Mouse (Mus musculus) testis, adult 2 months (tissue): Measurements from ENCODE around the gene Dmc1. TPM values are rescaled to one million over a fixed set of nuclear protein-coding genes. Genes with fewer than 3 reads are reported as not detected.

Experiments
- H3K27ac ChIP-seq: fragments of 200-500 bp; 2 replicates; pipeline ENCODE4 v1.5.1; 2012; ENCODE audit warnings: low read depth, low read length; ENCODE audit not compliant: control insufficient read depth, insufficient read depth
- H3K27me3 ChIP-seq: fragments of 200-500 bp; 2 replicates; pipeline ENCODE4 v1.6.1; 2012; ENCODE audit warnings: mild to moderate bottlenecking, low read length, moderate library complexity; ENCODE audit not compliant: control insufficient read depth, insufficient read depth
- H3K36me3 ChIP-seq: fragments of 200-500 bp; 2 replicates; pipeline ENCODE4 v1.6.1; 2012; ENCODE audit warnings: mild to moderate bottlenecking, low read length; ENCODE audit not compliant: control insufficient read depth, insufficient read depth
- H3K4me1 ChIP-seq: fragments of 200-500 bp; 2 replicates; pipeline ENCODE4 v1.6.1; 2012; ENCODE audit warnings: low read length; ENCODE audit not compliant: control insufficient read depth, insufficient read depth
- H3K4me3 ChIP-seq: fragments of 200-500 bp; 2 replicates; pipeline ENCODE4 v1.5.1; 2012; ENCODE audit warnings: low read depth, mild to moderate bottlenecking, low read length, moderate library complexity, mixed read lengths; ENCODE audit not compliant: control insufficient read depth
- CTCF ChIP-seq: fragments of 200-500 bp; IDR thresholded peaks from 2 replicates; pipeline ENCODE4 v1.5.1; 2012; ENCODE audit warnings: low read depth, mild to moderate bottlenecking, inconsistent platforms, low read length, moderate library complexity; ENCODE audit not compliant: control insufficient read depth, insufficient read depth, insufficient replicate concordance
- POLR2A ChIP-seq: fragments of 200-500 bp; IDR thresholded peaks from 2 replicates; pipeline ENCODE4 v1.6.1; 2012; ENCODE audit warnings: low read depth, mild to moderate bottlenecking, inconsistent platforms, low read length, moderate library complexity; ENCODE audit not compliant: control insufficient read depth
- polyA plus RNA-seq: library from polyadenylated mRNA; depleted of rRNA; stranded (reverse); fragments of >200 nt; gene quantifications from 2 replicates; pipeline ENCODE4 v1.2.3, GENCODE M21; 2012

Gene Dmc1
- polyA plus RNA-seq, 1 experiment, result 8.6 TPM

- Histone ChIP-seq H3K36me3 (peaks cover 4% of the 10 kb centered on the region), H3K4me1 (peaks cover 6% of the 10 kb centered on the region), H3K27me3 (no peaks in the 10 kb centered on the region), H3K4me3 (peak overlapping the region; percentile 86), H3K27ac (peak overlapping the region; percentile 92)
- TF ChIP-seq POLR2A, result no peak
- no peak for TF ChIP-seq CTCF
Observed at GRCm38 (mm10) chr15:79545921-79546399, 58.9 kb downstream of the Dmc1 start.

- Histone ChIP-seq H3K27ac (peak overlapping the region; percentile 92), H3K27me3 (no peaks in the 10 kb centered on the region), H3K4me1 (peaks cover 6% of the 10 kb centered on the region), H3K36me3 (peaks cover 5% of the 10 kb centered on the region), H3K4me3 (peak overlapping the region; percentile 86)
- TF ChIP-seq POLR2A, result no peak
Observed at GRCm38 (mm10) chr15:79545496-79545895, 59.4 kb downstream of the Dmc1 start.

GRCm38 (mm10) chr15:79543968-79544367, 60.9 kb downstream of the Dmc1 start:
- TF ChIP-seq POLR2A, result no peak
- no peak for TF ChIP-seq CTCF
- H3K4me3 ChIP-seq, result no peak overlapping the region; the same call in 1 of the 2 replicates
- H3K4me1 ChIP-seq, result peaks cover 6% of the 10 kb centered on the region
- H3K36me3 ChIP-seq, result peaks cover 5% of the 10 kb centered on the region
- H3K27ac ChIP-seq, result no peak overlapping the region
- H3K27me3 ChIP-seq, result no peaks in the 10 kb centered on the region

GRCm38 (mm10) chr15:79533796-79534195, 71.1 kb downstream of the Dmc1 start:
- no peak overlapping the region for H3K27ac ChIP-seq
- no peak overlapping the region for H3K4me3 ChIP-seq
- H3K4me1 ChIP-seq, result no peaks in the 10 kb centered on the region
- H3K36me3 ChIP-seq, result peaks cover 7% of the 10 kb centered on the region; the same call in 1 of the 2 replicates
- no peak for TF ChIP-seq CTCF
- no peak for TF ChIP-seq POLR2A
- no peaks in the 10 kb centered on the region for H3K27me3 ChIP-seq

GRCm38 (mm10) chr15:79529935-79530334, 75.0 kb downstream of the Dmc1 start:
- no peaks in the 10 kb centered on the region for H3K4me1 ChIP-seq
- no peaks in the 10 kb centered on the region for H3K27me3 ChIP-seq
- TF ChIP-seq POLR2A (no peak), CTCF (no peak)
- no peak overlapping the region for H3K27ac ChIP-seq
- H3K4me3 ChIP-seq, result no peak overlapping the region
- H3K36me3 ChIP-seq, result peaks cover 4% of the 10 kb centered on the region; the same call in 1 of the 2 replicates

GRCm38 (mm10) chr15:79527991-79528639, 76.8 kb downstream of the Dmc1 start:
- Histone ChIP-seq H3K36me3 (0 out of 2 replicates have a peak, but pooled peaks cover 2% of the 10 kb centered on the region), H3K27me3 (no peaks in the 10 kb centered on the region), H3K4me1 (no peaks in the 10 kb centered on the region), H3K4me3 (no peak overlapping the region), H3K27ac (no peak overlapping the region)
- TF ChIP-seq POLR2A (no peak), CTCF (no peak)

- Histone ChIP-seq H3K27ac (no peak overlapping the region), H3K36me3 (no peaks in the 10 kb centered on the region), H3K27me3 (no peaks in the 10 kb centered on the region), H3K4me1 (no peaks in the 10 kb centered on the region), H3K4me3 (no peak overlapping the region)
- no peak for TF ChIP-seq CTCF
- no peak for TF ChIP-seq POLR2A
Observed at GRCm38 (mm10) chr15:79527192-79527591, 77.7 kb downstream of the Dmc1 start.
